Mouse (Mus musculus): ENCODE measurements around the gene Prdx5. TPM values are rescaled to one million over a fixed set of nuclear protein-coding genes. Genes with fewer than 3 reads are reported as not detected.

The Prdx5 gene
- total and polyA plus RNA-seq, 3 experiments: 90.2 to 298 (median 297) TPM

DNA sequence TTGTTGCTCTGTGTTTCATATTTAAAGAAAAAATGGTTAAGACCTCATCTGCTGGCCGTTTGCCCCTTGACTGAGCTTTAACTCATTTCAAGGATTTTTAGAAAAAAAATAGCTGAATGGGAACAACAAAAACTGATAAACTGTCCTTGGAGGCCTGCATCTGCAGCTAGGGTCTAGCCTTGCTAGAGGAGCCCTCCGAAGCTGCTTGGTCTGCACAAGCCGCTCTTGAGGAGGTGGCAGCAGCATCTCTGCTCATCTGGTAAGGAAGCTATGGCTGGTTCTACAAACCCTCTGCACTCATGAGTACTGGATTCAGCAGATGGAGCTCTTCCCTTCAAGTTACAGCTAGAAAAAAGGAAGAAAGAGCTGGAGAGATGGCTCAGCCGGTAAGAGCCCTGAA, 31.9 kb downstream of the Prdx5 start:
- DNase-seq: no peak

DNA sequence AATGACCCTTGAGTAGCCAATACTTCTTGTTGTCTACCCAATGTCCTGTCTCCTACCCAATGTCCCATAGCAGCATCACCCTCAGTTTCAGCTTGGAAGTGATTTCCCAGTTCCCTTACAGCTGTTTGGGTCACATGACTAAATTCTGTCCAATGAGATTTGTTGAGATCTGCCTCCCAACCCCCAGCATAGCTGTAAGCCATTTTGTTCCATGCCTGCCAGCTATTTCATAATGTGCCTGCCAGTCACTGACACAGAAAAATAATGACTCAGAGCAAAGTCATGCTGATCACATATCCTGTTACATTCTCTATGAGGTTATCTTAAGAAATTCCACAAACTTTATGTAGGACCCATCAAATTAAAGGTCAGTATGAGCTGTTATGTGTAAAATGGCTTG, 33.1 kb downstream of the Prdx5 start:
- DNase-seq: no peak

DNA sequence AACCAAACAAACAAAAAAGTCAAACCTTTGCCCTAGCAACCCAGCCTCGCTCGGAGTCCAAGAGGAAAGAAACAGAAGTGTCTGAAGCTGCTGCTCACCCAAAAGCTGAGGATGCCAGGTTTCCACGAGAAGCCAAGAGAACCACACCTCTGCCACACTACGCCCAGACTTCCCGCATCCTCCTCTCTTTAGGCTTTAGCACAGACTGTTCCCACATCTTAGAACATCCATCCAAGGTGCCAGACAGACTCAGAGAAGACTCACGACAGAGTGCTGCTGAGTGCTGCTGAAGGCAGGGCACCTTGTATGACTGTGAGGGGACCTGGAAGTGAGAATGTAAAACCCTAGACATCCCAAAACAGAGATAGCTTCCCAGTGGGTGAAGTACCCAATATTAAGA, 34.1 kb downstream of the Prdx5 start:
- DNase-seq: no peak

DNA sequence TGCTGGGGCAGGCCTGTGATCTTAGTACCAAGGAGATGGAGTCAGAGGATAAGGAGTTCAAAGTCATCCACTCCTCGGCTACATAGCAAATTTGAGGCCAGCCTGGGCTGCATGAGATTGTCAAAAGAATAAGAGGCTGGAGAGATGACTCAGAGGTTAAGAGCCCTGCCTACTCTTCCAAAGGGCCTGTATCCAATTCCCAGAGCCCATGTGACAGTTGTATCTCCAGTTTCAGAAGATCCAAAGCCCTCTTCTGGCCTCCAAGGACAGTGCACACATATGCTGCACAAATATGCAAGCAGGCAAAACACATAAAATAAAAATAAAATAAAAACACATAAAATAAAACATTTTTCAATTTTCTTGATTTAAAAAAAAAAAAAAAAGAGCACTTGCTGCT, 35.6 kb downstream of the Prdx5 start:
- DNase-seq: no peak

DNA sequence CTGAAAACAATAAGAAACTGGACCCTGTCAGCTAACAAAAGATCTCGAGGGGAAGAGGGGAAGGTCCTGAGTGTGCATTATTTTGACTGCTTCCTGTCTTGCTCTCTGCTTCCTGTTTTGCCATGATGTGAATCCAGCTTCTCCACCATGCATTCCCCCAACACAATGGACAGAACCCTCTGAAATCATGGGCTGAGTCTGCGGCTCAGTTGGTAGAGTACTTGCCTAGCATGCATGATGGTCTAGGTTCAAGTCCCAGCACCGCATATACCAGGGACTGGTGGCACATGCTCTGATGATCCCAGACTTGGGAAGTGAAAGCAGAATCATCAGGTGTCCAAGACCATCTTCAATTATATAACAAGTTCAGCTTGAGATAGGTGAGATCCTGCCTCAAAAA, 37.2 kb downstream of the Prdx5 start:
- no peak for DNase-seq

DNA sequence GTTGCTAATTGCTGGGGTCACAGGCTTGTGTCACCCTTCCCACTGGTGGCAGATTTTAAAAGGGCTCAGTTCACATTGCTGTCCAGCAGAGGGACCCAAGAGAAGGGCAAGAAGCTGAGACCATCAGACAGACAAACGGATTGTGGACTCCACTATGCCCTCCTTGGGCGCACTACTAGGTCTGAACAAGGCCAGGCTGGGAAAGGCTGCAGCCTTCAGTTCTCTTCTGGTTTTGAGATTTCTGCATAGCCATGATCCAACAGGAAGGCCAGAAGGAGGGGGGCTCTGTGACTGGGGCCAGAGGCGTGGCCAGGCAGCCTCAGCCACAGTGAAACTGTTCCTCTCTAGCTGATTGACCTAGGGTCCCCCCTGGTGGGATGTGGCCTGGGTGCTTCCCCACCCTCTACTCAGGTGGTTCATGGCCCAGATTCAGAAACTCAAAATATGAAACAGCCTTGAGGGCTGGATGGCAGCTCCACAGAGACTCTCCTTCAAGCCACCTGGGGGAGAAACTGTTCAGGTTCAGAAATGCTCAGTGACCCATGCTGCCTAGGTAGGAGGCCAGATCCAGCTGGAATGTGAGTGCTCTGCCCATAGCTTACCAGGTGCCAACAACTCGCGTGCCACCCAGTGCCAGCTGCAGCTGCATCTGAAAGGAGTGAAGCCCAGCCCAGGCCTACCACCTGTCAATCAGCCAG, 38.2 kb downstream of the Prdx5 start:
- DNase-seq: peak; percentile 10

DNA sequence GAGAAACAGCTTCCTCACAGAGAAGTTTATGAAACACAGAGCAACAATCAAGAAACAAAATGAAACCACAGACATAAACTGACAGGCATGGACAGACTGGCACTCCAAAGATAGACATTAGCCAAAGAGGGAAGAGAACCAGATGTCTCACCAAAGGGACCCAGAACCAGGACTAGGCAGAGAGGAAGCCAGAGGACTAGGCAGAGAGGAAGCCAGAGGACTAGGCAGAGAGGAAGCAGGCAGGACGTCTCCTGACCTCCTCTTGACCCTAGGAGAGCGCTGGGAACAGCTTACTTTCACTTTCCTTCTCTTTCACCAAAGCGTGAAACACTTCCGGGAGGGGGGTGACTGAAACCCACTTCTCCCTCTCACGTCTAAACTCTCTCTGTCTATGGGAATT, 40.6 kb downstream of the Prdx5 start:
- peak; percentile 78 for DNase-seq

DNA sequence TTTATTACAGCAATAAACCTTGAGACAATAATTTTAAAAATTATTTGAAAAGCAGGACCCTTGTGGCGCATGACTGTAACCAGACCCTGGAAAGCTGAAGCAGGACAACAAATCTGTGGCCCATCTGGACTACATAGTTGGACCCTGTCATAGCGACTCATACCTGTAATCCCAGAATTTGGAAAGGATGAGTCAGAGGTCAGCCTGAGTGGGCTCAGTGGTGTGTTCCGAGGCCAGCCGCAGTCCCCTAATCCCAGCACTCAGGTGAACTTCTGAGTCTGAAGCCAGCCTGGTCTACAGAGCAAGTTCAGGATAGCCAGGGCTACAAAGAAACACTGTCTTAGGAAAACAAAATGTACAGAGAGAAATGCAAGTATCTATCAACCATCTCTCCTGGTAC, 48.5 kb downstream of the Prdx5 start:
- DNase-seq: no peak

DNA sequence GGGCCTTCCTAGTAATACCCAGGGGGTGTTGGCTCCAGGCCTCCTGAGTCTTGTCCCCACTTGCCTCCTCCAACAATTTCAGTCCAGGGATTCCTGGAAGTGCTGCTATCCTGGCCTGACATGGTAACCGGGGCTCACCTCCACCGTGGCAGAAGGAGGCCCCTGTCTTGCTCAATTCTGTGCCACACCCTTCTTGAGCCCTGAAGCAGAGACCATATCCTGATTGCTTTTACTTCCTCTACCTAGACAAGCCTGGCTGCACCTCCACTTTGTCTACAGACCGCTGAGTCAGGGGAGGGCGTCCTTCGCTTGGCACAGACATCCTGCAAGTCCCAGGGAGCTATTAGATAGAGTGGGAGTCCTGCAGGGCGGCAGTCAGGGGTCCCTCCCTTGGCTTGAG, 49.2 kb downstream of the Prdx5 start:
- no peak for DNase-seq

DNA sequence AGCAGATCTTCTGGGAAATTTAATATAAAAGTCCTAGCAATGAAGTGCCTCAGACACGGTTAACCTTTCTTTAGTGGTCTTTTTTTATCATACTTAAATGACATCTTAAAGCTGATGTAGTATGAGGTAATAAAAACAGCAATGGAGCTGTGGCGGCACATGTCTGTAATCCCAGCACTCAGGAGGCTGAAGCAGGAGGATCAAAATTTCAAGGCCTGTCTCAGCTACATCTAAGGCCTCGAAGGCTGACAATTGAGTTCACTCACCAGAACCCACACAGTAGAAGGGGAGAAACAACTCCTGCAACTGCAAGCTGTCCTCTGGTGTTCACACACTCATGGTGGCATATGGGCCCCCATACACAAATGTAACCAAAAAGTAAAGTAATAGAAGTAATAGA, 49.9 kb downstream of the Prdx5 start:
- no peak for DNase-seq

DNA sequence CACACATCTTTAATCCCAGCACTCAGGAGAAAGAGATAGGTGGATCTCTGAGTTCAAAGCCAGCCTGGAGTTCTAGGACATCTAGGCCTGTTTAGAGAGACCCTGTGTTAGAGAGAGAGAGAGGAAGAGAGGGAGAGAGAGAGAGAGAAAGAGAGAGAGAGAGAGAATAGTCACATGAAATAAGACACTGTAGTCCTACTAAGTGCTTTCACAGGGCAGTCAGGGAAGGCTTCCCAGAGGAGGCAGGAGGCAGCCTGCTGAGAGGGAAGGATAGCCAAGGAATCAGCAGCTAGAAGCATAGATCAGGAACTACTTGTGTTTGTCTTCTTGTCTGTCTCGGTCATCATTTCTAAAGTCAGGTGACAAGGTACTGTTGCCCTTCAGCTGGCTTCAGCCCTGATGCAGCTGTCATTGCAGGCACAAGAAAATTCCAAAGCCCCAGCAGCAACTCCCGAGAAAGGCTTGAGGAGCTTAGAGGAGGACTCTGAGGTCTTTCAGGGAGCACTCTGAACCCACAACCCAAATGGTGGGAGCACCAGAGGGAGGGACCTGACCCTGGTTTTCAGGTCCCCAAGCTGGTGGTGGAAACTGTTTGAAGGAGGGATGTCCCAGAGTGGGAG, 50.8 kb downstream of the Prdx5 start:
- DNase-seq: no peak

DNA sequence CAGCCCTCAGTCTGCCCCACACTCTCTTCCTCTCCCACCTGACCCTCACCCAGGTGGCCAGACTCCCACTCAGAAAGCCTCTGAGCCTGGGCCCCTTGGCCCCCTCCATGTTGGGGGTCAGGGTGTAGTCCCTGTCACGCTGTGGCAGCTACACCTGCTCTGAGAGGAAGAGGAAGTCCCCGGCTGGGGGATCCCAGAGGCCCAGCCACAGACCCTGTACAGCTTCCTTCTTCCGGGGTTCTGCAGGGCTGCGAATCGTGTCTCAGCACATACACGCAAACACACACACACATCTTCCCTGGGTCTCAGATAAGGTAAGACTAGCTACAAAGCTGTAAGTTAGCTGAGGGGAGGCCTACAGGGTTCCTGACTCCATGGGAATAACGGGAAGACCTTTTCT, 51.9 kb downstream of the Prdx5 start, which contains the start of gene Ccdc88b:
TSS of gene Ccdc88b (minus strand) at position 181 of the 400 bp plus-strand sequence.
- no peak for DNase-seq

DNA sequence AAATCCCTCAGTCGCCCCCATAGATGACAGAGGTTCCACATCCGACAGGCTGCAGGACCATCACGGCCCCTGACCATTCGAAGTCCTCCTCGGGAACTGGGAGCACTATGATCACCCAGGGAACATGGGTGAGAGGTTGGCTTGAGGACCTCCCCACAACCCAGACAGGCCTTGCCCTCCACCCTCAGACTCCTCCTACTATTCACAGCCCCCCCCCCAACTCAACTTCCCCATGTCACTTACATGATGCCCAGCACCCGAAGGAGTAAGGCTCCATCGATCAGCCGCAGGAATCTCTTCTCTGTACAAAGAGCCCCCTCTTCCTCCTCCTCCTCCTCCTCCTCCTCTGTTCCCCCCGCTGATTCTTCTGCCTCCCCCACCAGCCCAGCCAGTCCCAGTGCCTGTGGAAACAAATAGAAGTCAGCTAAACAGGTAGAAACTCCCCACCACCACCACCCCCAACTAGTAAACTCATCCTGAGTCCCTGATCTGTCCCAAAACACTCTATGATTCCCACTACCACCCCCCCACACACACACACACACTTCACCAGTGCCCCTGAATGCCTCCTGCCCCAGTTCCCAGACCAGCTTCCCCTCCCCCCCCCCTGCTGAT, 52.4 kb downstream of the Prdx5 start:
- no peak for DNase-seq

DNA sequence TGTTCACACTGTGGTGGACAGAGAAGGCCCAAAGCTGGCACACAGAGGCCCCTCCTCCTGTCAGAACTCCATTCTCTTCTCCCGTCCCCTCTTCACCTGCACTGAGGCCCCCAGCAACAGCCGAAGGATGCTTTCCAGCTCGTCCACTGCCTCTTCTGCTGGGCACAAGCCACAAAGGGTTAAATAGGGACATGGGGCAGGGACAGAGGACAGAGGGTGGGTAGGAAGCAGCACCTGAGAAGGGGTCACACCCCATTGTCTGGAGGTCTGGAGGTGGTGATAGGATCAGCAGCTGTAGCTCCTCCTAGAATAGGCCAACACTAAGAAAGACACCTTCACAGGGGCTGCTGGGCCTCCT, 52.9 kb downstream of the Prdx5 start:
- DNase-seq: no peak

Small RNA genes lying within 50 kb of the gene (microRNA-seq; reads per million reads assigned to microRNA genes)
- 2.9 to 5.0 reads per million in 2 experiments for gene Mir6990

Other genes starting within 250 kb of the Prdx5 start
- 10 to 100 TPM; 18.1 to 32.3 TPM for gene Rps6ka4, start 69.5 kb downstream of the Prdx5 start, total RNA-seq (2021)
- gene Rps6ka4, start 69.5 kb downstream of the Prdx5 start, polyA plus RNA-seq (2012; rRNA removed): 48.2 and 49.8 TPM in 2 replicates
- gene Ccdc88b, start 51.9 kb downstream of the Prdx5 start, total RNA-seq (2021): 1 to 10 TPM; 1.9 to 2.1 TPM
- 3.2 and 4.3 TPM in 2 replicates for gene Ccdc88b, start 51.9 kb downstream of the Prdx5 start, polyA plus RNA-seq (2012; rRNA removed)
- 100 to 1,000 TPM; 103 to 118 TPM for gene Trmt112, start 408 bp downstream of the Prdx5 start, total RNA-seq (2021)
- 197 and 206 TPM in 2 replicates for gene Trmt112, start 408 bp downstream of the Prdx5 start, polyA plus RNA-seq (2012; rRNA removed)
- gene Esrra, start 11.7 kb upstream of the Prdx5 start, total RNA-seq (2021): 10 to 100 TPM; 29.3 to 62.8 TPM
- gene Esrra, start 11.7 kb upstream of the Prdx5 start, polyA plus RNA-seq (2012; rRNA removed): 67.6 and 87.7 TPM in 2 replicates
- under 1 TPM in 1 of 2 experiments, not detected in 1; 0.58 TPM for gene Catsperz, start 15.3 kb upstream of the Prdx5 start, total RNA-seq (2021)
- not detected in 2 replicates for gene Catsperz, start 15.3 kb upstream of the Prdx5 start, polyA plus RNA-seq (2012; rRNA removed)
- under 1 TPM in 1 of 2 experiments, not detected in 1; 0.31 TPM for gene Kcnk4, start 24.4 kb upstream of the Prdx5 start, total RNA-seq (2021)
- gene Kcnk4, start 24.4 kb upstream of the Prdx5 start, polyA plus RNA-seq (2012; rRNA removed): 0.06 TPM in 1 of 2 replicates, not detected in the other
- 10 to 100 TPM; 44.7 to 58.7 TPM for gene Bad, start 31.8 kb upstream of the Prdx5 start, total RNA-seq (2021)
- 91.2 and 102 TPM in 2 replicates for gene Bad, start 31.8 kb upstream of the Prdx5 start, polyA plus RNA-seq (2012; rRNA removed)
- gene Gpr137, start 32.4 kb upstream of the Prdx5 start, total RNA-seq (2021): 10 to 100 TPM; 47.9 to 51.5 TPM
- gene Gpr137, start 32.4 kb upstream of the Prdx5 start, polyA plus RNA-seq (2012; rRNA removed): 202 and 223 TPM in 2 replicates
- 100 to 1,000 TPM; 123 to 288 TPM for gene Ppp1r14b, start 64.9 kb upstream of the Prdx5 start, total RNA-seq (2021)
- gene Ppp1r14b, start 64.9 kb upstream of the Prdx5 start, polyA plus RNA-seq (2012; rRNA removed): 156 and 181 TPM in 2 replicates
- gene Plcb3, start 66.4 kb upstream of the Prdx5 start, total RNA-seq (2021): 10 to 100 TPM; 34.1 to 47.8 TPM
- gene Plcb3, start 66.4 kb upstream of the Prdx5 start, polyA plus RNA-seq (2012; rRNA removed): 69.1 and 87.1 TPM in 2 replicates
- 100 to 1,000 TPM; 110 to 119 TPM for gene Fkbp2, start 70.4 kb upstream of the Prdx5 start, total RNA-seq (2021)
- gene Fkbp2, start 70.4 kb upstream of the Prdx5 start, polyA plus RNA-seq (2012; rRNA removed): 31.3 and 35.4 TPM in 2 replicates
- gene Vegfb, start 77.5 kb upstream of the Prdx5 start, total RNA-seq (2021): 100 to 1,000 TPM; 109 to 131 TPM
- gene Vegfb, start 77.5 kb upstream of the Prdx5 start, polyA plus RNA-seq (2012; rRNA removed): 149 and 263 TPM in 2 replicates
- 10 to 100 TPM; 42.6 to 50.7 TPM for gene Dnajc4, start 82.5 kb upstream of the Prdx5 start, total RNA-seq (2021)
- gene Dnajc4, start 82.5 kb upstream of the Prdx5 start, polyA plus RNA-seq (2012; rRNA removed): 43.0 and 47.5 TPM in 2 replicates
- 10 to 100 TPM; 28.3 to 40.7 TPM for gene Nudt22, start 86.0 kb upstream of the Prdx5 start, total RNA-seq (2021)
- 122 and 130 TPM in 2 replicates for gene Nudt22, start 86.0 kb upstream of the Prdx5 start, polyA plus RNA-seq (2012; rRNA removed)
- gene Trpt1, start 86.0 kb upstream of the Prdx5 start, total RNA-seq (2021): 10 to 100 TPM; 11.5 to 16.3 TPM
- gene Trpt1, start 86.0 kb upstream of the Prdx5 start, polyA plus RNA-seq (2012; rRNA removed): 18.1 and 20.3 TPM in 2 replicates
- 1 to 10 TPM; 6.7 to 7.1 TPM for gene Fermt3, start 109.4 kb upstream of the Prdx5 start, total RNA-seq (2021)
- gene Fermt3, start 109.4 kb upstream of the Prdx5 start, polyA plus RNA-seq (2012; rRNA removed): 10.4 and 10.8 TPM in 2 replicates
- gene Stip1, start 129.9 kb upstream of the Prdx5 start, total RNA-seq (2021): 100 to 1,000 TPM; 175 to 323 TPM
- 22.8 and 43.0 TPM in 2 replicates for gene Stip1, start 129.9 kb upstream of the Prdx5 start, polyA plus RNA-seq (2012; rRNA removed)
- gene Macrod1, start 146.7 kb upstream of the Prdx5 start, total RNA-seq (2021): 10 to 100 TPM; 56.4 to 65.1 TPM
- 134 and 138 TPM in 2 replicates for gene Macrod1, start 146.7 kb upstream of the Prdx5 start, polyA plus RNA-seq (2012; rRNA removed)
- gene Flrt1, start 195.6 kb upstream of the Prdx5 start, total RNA-seq (2021): 1 to 10 TPM; 2.1 to 9.2 TPM
- gene Flrt1, start 195.6 kb upstream of the Prdx5 start, polyA plus RNA-seq (2012; rRNA removed): 0.79 and 2.9 TPM in 2 replicates